Mouse (Mus musculus) hindlimb bud, embryonic 11.5 days (tissue): ENCODE results near the gene Cep83.

Experiments
- DNase-seq: peaks from one replicate; pipeline ENCODE4 v3.0.0-alpha.2; 2012; ENCODE audit warnings: low read depth, low spot score; ENCODE audit errors: extremely low spot score

Gene Cep83

DNA sequence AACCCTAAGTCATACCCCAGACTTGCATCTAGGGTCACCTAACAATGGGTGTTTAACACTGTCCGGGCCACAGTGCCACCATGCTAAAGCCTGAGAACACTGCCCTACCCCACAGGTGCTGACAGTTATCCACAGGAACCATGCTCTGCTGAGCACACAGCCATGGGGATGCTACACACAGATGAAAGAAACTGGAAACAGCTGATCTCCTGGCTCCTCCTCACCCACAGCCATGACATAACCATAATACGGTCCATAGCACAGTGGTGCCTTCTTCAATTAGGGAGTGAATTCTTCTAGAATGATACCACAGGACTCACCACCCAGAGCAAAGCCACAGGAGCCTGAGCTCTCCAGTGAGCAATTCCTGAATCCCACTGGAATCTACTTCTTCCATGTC, 137.5 kb downstream of the Cep83 start:
- no peak for DNase-seq

DNA sequence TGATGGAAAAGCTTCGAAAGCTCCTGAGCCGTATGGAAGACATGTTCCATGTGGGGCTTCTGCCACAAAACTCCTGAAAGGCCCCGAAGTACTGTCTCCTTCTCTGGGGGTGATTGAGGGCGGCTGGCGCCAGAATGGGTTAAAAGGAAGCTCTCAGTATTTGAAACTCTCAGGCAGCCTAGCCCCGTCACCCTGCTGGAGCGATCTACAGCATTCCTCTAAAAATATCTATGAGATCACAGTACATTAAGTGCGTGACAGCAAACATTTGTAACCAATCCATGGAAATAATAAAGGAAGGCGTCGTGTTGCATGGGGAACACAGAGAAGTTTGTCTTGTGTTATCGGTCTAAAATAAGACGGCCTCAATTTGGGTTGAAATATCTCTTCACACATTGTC, 138.0 kb downstream of the Cep83 start:
- DNase-seq = no peak

DNA sequence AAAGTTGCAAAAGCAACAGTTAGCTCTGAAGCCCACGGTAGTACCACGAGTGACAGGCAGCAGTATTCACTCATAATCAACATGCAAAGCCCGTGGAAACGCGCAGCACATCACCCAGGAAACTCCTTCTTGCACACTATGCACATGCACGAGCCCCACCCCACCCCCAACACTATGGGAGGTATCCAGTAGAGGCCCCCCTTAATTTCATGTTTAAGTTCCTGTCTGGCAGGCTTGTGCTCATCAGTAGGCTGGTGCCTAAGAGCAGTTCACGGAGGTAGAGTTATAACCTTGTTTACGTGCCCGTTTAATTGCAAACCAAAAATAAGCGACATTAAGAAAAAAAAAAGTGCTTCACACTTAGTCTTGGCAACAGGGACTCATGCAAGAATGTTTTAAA, 138.9 kb downstream of the Cep83 start:
- DNase-seq = no peak

DNA sequence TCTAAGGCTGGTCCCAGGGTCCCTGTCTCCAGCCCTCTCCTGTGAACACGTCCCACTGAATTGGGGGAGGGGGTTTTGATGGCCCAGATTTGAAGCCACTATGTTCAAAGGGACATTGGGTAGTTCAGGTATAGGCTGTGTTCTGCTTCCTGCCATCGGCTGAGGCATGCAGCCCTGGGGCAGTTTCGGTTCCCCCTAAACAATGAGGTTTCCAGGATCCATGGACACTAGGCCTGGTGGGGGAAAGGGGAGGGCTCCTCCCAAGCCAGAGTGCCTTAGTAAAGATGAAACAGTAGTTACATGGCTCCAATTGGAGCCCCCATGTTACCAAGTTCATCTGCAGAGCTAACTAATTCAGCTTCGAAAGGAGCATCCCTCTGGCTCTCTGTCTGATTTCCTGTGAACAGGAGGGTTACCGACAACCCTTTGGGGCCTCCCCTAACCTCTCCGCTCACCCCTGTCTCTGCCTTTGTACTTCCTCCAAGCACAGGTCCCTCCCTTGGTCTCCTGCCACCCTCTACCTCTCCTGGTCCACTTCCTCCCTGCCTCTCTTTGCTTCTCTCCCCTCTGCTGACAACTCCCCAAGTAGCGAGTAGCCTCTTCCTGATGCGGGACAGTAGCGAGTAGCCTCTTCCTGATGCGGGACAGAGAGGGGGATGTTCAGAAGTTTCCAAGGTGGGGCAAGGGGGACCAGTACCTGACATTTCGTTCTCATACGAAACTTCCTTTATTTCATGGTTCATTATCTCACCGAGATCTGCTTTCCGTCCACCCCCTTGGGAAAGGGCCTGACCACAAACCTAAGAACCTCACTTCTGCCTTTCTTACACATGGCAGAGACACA, 139.7 kb downstream of the Cep83 start:
- DNase-seq = no peak

DNA sequence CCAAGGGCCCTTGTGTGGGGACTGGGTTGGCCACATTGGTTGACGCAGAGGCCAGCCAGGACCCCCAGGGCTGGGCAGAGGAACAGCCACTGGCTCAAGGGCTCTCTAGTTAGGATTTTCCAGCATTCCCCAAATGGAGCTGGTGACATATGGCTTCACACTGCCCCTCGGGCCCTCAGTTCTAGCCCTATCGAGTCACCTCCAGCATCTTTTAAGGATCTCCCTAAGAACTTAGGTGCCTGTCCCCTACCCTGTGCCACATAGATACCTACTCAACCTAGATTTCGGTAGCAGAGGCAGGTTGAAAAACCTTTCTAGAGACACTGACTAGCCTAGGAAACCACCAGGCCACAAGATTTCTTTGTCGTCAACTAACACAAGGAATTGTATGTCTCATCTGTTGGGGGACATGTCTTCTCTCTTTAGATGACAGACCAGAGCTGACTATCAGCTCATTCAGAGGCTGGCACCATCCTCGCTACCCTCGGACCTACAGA, 140.3 kb downstream of the Cep83 start:
- no peak for DNase-seq

DNA sequence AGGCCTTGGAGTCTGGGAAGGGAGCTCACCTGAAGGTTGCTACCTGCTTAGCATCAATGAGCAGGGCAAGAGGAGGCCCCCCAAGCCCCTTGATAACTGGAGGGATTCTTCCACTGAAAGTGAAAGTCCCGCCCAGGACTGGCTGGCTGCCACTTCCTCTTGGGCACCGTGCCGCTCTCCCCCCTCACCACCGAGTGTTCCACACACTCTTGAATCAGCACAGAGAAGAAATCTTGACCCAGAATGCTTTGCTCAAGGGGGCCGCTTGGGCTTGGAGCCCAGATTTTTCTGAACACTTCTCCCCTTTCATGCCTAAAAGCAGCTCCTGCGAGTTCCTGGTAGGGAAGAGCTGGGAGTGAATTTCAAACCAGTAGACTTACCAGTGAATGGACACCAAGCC, 141.0 kb downstream of the Cep83 start:
- DNase-seq = no peak

DNA sequence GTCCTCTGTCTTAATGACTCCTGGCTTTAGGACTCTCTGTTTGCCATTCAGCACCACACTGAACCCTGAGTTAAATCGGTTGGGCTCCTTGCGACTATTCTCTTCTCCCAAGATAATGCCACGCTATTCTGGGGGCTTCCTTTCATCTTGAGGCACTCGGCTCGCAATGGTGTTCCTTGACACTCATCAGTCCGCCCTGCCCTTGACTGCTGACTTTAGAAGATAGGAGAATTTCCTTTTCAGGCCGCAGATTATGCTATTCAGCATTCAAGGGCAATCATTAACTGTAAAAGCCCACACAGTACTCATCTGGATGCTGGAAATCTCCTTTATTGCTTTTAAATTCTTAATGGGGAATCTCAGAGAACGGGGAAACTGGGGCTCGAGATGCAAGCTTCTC, 147.4 kb downstream of the Cep83 start:
- DNase-seq = no peak
